Mouse (Mus musculus) midbrain, postnatal 0 days (tissue): ENCODE results near the gene Klf9. TPM values are rescaled to one million over a fixed set of nuclear protein-coding genes. Genes with fewer than 3 reads are reported as not detected.

Experiments used
- ATAC-seq: fragments of 200-750 bp; cut with Nextera tagmentation; 2 replicates; pipeline ENCODE4 v1.8.0; 2017; ENCODE audit warnings: moderate number of reproducible peaks, mild to moderate bottlenecking, moderate TSS enrichment, moderate library complexity; ENCODE audit not compliant: low FRiP score
- DNase-seq: peaks from one replicate; pipeline ENCODE4 v3.0.0-alpha.2; 2015; ENCODE audit warnings: low spot score
- H3K27ac ChIP-seq: fragments of 300-500 bp; sonication (generic); 2 replicates; pipeline ENCODE4 v1.5.1; 2014; ENCODE audit warnings: low read depth, mild to moderate bottlenecking, low read length, mixed read lengths
- H3K27me3 ChIP-seq: fragments of 300-500 bp; sonication (generic); 2 replicates; pipeline ENCODE4 v1.6.1; 2014; ENCODE audit warnings: low read length, control low read depth, mixed read lengths; ENCODE audit not compliant: insufficient read depth
- H3K36me3 ChIP-seq: fragments of 300-500 bp; sonication (generic); 2 replicates; pipeline ENCODE4 v1.6.1; 2014; ENCODE audit warnings: low read length, control low read depth, mixed read lengths; ENCODE audit not compliant: insufficient read depth
- H3K4me1 ChIP-seq: fragments of 300-500 bp; sonication (generic); 2 replicates; pipeline ENCODE4 v1.6.1; 2014; ENCODE audit warnings: mild to moderate bottlenecking, control low read depth, antibody characterized with exemption, low read length, mixed read lengths; ENCODE audit not compliant: insufficient read depth
- H3K4me2 ChIP-seq: fragments of 300-500 bp; sonication (generic); 2 replicates; pipeline ENCODE4 v1.6.1; 2014; ENCODE audit warnings: low read depth, mild to moderate bottlenecking, low read length, mixed read lengths; ENCODE audit not compliant: poor library complexity, severe bottlenecking
- H3K4me3 ChIP-seq: fragments of 300-500 bp; sonication (generic); 2 replicates; pipeline ENCODE4 v1.5.1; 2014; ENCODE audit warnings: low read depth, mild to moderate bottlenecking, low read length, moderate library complexity
- H3K9ac ChIP-seq: fragments of 300-500 bp; sonication (generic); replicated peaks from 2 replicates; pipeline ENCODE4 v1.6.1; 2014; ENCODE audit warnings: mild to moderate bottlenecking, low read length, moderate library complexity, mixed read lengths; ENCODE audit not compliant: poor library complexity, severe bottlenecking
- H3K9me3 ChIP-seq: fragments of 300-500 bp; sonication (generic); 2 replicates; pipeline ENCODE4 v1.6.1; 2016; ENCODE audit warnings: low read length, control low read depth
- CTCF ChIP-seq: IDR thresholded peaks from 2 replicates; pipeline ENCODE4 v1.5.1; 2016; ENCODE audit warnings: antibody characterized with exemption, mild to moderate bottlenecking
- WGBS: fragments of 180-500 bp; shearing (Covaris S2); extraction: QIAGEN DNeasy Blood & Tissue Kit; methylation state at CpG from one replicate; pipeline ENCODE4 v1.1.7; 2014; 5-methylcytosine and 5-hydroxymethylcytosine counted together
- microRNA counts: library from miRNA; unstranded; fragments of <30 nt; microRNA quantifications from one replicate; lab custom pipeline; 2015
- microRNA-seq: library from miRNA; unstranded; fragments of <30 nt; microRNA quantifications from one replicate; pipeline ENCODE4, GENCODE M21; 2016; ENCODE audit warnings: borderline number of aligned reads
- polyA plus RNA-seq: library from polyadenylated mRNA; unstranded; fragments of >200 nt; fragmentation: Nextera tagmentation; extraction: Ambion mirVana; gene quantifications from 2 replicates; pipeline ENCODE4 v1.2.1, GENCODE M21; 2015
- total RNA-seq: library from RNA; depleted of rRNA; stranded (reverse); fragments of >200 nt; gene quantifications from 2 replicates; pipeline ENCODE4 v1.2.3, GENCODE M21; 2014; rRNA removed

Klf9 gene
- total and polyA plus RNA-seq, 2 experiments from 2014 or later = 7.4 to 13.8 TPM

GRCm38 (mm10) chr19:23214326-23214725, 73.3 kb downstream of the Klf9 start:
- no peak overlapping the region for H3K4me3 ChIP-seq
- no peaks in the 10 kb centered on the region for H3K4me1 ChIP-seq
- no peak for TF ChIP-seq CTCF
- no peak for ATAC-seq
- no peak overlapping the region for H3K27ac ChIP-seq
- 58% methylated on average over 8 of the region's 8 CpGs for WGBS
- H3K9me3 ChIP-seq = no peaks in the 10 kb centered on the region
- no peaks in the 10 kb centered on the region for H3K27me3 ChIP-seq
- H3K4me2 ChIP-seq = no peak overlapping the region
- DNase-seq = peak; percentile 24
- peaks cover 14% of the 10 kb centered on the region; the same call in 1 of the 2 replicates for H3K36me3 ChIP-seq
- no peak overlapping the region for H3K9ac ChIP-seq

MicroRNA genes within 50 kb of the gene (microRNA counts, 519-probe panel; counts per million panel counts)
- microRNA mmu-miR-1192 (lab: Ali Mortazavi, UCI) = 528 counts per million, percentile 58 among the panel's probes with 10 or more counts

Small RNA genes lying within 50 kb of the gene (microRNA-seq; reads per million reads assigned to microRNA genes)
- gene Mir1192 = not detected

Other genes with a start within 250 kb of the Klf9 start
- gene Smc5, start 132.7 kb downstream of the Klf9 start, total RNA-seq = 19.2 and 40.1 TPM in 2 replicates
- 16.3 and 20.3 TPM in 2 replicates for gene Smc5, start 132.7 kb downstream of the Klf9 start, polyA plus RNA-seq